Mouse (Mus musculus): ENCODE measurements around the gene Rnf38. TPM values are rescaled to one million over a fixed set of nuclear protein-coding genes. Genes with fewer than 3 reads are reported as not detected.
A peak's percentile ranks its signal among the peaks of the same experiment; 100 is the strongest.

Gene Rnf38
- polyA plus RNA-seq, 1 experiment from 2014 or later, result 22.3 TPM

DNA sequence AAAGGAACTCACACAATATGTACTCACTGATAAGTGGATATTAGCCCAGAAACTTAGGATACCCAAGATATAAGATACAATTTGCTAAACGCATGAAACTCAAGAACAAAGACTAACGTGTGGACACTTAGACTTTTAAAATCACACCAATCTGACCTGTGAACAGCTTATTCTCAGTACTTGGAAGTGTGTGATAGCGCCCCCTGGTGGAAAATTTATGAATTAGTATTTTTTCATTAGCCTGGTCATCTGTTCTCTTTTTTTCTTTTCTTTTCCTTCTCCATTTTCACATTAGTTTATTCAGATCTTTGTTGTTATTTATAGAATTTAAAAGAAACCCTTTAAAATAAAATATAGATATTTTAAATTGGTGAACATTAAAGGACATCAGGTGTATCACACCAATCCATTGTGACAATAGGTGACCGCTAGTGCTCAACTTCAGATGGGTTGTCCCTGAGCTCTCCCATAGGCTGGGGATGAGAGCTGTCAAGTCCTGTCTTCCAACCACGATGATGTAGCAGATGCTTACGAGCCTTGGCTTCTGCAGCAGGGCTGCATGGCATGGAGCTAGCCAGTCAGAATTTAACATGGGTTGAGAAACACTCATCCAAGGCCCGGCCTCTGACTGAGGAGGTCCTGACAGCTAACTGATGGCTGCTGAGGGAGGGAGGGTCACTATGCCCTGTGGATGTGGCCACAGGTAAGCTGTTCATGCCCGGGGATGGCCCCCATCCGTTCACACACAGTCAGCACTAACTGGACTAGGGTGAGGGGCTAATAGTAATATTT lies 114.0 kb downstream of the Rnf38 start:
- peak; percentile 31 for DNase-seq (ENCODE audit: low spot score)

GRCm38 (mm10) chr4:44115046-44115445 lies 118.5 kb downstream of the Rnf38 start:
- no peak for DNase-seq (ENCODE audit: low spot score)

GRCm38 (mm10) chr4:44113393-44114138 lies 120.0 kb downstream of the Rnf38 start:
- peak; percentile 72 for DNase-seq (ENCODE audit: low spot score)

- peak; percentile 47 for DNase-seq (ENCODE audit: low spot score)
These were observed 120.8 kb downstream of the Rnf38 start for GRCm38 (mm10) chr4:44112741-44113140.

- peak; percentile 35 for DNase-seq (ENCODE audit: low spot score)
These were observed 122.8 kb downstream of the Rnf38 start for GRCm38 (mm10) chr4:44110771-44111170.

DNA sequence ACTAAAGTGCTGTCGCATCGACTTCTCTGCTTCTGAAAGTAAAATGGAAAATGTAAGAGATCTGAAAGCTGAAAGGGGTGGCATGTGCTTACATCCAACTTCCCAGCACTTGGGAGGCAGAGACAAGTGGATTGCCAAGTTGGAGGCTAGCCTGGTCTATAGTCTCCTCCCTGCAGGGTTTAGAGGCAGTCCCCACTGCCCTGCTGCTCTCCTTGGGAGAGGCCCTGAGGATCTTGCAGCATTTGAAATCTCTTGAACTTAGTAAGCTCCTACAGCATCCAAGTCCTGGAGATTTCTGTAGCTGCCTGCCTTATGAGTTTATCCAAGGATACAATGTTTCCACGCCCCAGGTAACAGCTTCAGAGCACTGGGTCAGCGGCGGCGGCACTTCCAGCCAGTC lies 125.3 kb downstream of the Rnf38 start:
- no peak for DNase-seq (ENCODE audit: low spot score)

- DNase-seq (ENCODE audit: low spot score), result peak; percentile 50
These were observed 126.2 kb downstream of the Rnf38 start for GRCm38 (mm10) chr4:44107339-44107738.

DNA sequence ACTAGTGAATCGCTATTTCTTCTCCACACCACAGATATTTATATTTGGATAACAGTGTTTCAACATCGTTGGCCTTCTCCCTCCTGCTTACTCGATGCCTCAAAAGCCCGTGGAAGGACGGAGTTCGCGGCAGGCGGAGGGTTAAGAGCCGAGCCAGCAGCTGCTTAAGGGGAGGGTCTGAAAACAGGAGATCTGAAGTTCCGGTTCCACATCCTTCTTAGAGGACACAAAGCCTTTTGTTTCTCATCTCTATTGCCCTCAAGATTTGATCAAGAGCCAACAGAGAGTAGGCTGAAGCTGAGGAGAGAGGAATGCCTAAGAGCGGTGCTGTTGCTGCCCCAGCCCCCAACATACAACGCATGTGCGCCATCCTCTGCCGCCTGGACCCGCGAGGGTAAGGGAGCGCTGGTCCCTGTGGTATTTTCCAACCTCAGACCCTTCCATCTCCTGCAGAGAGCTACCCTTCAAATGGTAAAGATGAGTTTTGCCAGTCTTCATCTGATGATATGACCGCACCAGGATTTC lies 127.2 kb downstream of the Rnf38 start:
- DNase-seq (ENCODE audit: low spot score), result peak; percentile 70

DNA sequence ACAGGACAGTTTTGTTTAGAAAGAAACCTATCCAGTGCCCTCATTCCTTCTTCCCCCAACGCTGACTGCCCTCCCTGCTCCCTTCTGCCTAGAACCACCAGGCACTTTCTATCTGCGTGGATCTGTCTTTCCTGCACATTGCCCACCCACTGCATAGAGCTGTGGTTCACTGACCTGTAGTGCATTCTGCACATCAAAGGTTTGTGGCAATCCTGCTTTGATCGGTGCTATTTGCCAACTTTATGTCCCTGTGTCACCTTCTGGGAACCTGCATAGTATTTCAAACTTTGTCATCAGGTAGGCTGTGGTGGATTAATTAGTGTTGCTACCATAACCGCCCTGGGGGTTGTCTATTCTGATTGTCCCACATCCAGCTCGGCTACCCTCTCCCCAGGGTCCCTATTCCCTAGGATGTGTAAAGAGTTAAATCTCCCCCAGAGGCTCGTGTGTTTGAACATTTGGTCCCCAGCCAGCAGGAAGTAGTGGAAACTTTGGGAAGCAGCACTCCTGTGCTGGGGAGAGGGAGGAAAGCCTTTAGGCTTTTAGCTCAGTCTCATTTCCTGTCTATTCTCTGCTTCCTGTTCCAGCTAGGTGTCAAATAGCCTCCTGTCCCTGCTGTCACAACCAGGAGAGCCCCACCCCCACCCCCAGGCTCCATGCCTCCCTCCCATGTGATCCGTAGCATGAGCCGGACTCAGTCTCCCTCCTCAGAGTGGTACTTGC lies 129.2 kb downstream of the Rnf38 start:
- DNase-seq (ENCODE audit: low spot score), result no peak

- peak; percentile 82 for DNase-seq (ENCODE audit: low spot score)
These were observed 130.0 kb downstream of the Rnf38 start for GRCm38 (mm10) chr4:44103620-44104019.

GRCm38 (mm10) chr4:44097576-44098335 lies 135.8 kb downstream of the Rnf38 start:
- DNase-seq (ENCODE audit: low spot score), result peak; percentile 56

DNA sequence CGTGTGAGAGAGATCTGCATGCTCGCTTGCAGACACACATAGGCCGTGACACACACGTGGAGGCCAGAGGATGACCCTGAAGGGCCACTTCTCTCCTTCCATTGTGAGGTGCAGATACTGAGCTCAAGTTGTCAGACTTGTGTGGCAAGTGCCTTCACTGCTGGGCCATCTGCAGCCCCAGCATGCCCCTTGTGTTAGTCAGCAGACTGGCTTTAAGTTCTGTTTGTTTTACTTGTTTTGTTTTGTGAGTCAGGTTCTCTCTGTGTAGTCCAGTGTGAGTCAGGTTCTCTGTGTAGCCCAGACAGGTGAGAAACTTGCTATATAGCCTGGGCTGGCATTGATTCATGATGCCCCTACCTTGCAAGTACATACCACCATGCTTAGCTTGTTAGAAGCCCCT lies 139.1 kb downstream of the Rnf38 start:
- DNase-seq (ENCODE audit: low spot score), result no peak

GRCm38 (mm10) chr4:44092359-44092758 lies 141.2 kb downstream of the Rnf38 start:
- no peak for DNase-seq (ENCODE audit: low spot score)

DNA sequence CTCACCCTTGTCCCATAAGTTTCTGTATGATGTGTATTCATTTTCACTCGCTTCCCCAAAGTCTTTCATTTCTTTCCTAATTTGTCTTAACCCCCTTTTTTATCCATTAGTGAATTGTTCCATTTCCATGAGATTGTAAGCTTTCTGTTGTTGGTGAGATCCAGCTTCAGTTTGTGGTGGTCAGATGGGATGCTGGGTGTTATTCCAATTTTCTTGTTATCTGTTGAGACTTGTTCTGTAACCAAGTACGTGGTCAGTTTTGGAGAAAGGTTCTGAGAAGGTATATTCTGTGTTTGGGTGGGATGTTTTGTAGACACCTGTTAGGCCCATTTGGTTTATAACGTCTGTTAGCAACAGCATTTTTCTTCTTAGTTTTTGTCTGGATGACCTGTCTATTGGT lies 148.0 kb downstream of the Rnf38 start:
- DNase-seq (ENCODE audit: low spot score), result no peak

DNA sequence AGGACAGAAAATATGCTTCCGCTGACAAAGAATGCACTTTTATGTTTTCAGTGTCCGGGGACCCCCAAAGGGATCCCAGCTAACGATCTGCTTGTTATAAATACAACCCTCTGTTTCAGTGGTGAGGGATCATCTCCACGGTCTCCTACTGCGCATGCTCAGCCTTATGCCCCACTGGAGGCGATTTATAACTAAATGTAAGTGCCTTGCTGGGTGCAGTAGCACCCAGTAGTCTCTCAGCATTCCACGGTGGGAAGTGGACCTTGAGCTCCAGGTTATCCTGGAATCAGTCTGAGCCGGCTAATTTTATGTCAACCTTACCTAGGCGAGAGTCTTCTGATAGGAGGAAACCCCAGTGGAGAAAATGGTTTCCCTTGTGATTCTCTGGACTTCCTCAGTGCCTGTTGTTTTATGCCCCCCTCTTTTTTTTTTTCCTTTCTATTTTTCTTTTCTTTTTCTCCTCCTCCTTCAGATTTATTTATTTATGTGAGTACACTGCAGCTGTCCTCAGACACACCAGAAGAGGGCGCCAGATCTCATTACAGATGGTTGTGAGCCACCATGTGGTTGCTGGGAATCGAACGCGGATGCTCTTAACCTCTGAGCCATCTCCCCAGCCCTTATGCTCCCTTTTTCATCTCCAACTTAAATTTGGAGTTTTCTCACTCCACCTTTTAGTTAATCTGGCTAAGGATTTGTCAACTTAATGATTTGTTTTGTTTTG lies 148.8 kb downstream of the Rnf38 start:
- no peak for DNase-seq (ENCODE audit: low spot score)

DNA sequence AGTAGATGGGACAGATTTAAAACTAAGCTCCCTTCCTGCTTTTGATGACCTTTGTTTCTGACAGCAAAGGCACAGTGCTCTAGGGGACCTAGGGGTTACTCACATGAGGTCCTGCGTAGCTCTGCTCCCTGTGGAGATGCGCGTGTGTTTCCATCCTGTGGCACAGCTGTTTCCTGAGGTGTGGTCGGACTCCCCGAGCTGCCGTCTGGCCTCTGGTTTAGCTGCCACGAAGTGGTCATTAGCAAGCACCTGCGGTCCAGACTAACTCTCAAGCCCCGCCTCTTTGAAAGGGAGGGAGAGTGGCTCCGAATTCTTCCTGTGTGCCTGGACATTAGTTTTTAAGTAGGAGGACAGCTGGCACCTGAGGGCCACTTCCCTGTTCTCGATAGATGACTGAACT lies 149.6 kb downstream of the Rnf38 start, which contains the start of gene Gne:
Gene Gne, minus strand, starts transcription at position 233 of the 400 bp plus-strand sequence.
- DNase-seq (ENCODE audit: low spot score), result no peak

DNA sequence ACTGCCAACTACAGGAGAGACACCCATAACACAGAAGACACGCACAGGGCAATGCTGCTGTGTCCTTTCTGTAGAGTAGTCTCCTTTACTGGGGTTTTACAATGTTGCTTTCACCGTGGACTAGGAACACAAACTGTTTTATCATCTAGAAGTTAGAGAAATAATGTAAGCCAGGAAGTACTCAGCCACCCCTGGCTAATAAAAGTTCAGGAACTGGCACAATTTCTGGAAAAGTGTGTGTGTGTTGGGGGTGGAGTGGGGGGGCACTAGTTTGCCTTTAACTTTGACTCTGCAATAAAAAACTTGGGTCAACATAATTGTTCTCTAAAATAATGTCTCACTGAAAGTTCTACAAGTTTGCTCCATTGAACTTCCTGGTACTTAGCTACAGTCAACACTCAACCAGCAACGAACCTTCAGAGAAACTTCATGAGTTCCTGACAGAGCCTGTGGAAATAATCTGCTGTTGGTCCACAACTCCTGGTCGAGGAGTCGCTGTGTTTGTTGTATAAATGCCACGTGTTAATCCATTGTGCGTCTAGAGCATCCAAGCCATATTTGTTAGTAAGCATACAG lies 155.1 kb downstream of the Rnf38 start:
- no peak for DNase-seq (ENCODE audit: low spot score)
